Mouse (Mus musculus) myocyte (in vitro differentiated cells): ENCODE measurements around the gene Dapk3.

Experiments used
- E2F4 ChIP-seq: IDR thresholded peaks from one replicate; pipeline ENCODE4 v1.6.1; 2011; ENCODE audit warnings: mild to moderate bottlenecking, control low read depth, moderate library complexity; ENCODE audit not compliant: insufficient read depth
- MAX ChIP-seq: IDR thresholded peaks from one replicate; pipeline ENCODE4 v1.6.1; 2011; ENCODE audit warnings: low read depth, mild to moderate bottlenecking, control low read depth
- MYOD1 ChIP-seq, 3 experiments: IDR thresholded peaks; one replicate each; pipeline ENCODE4 v1.6.1; 2011; ENCODE audit warnings: control low read depth in 2 of 3, low read depth in 2 of 3, mild to moderate bottlenecking in 2 of 3, moderate library complexity in 1 of 3; ENCODE audit not compliant: insufficient read length in 2 of 3, control insufficient read depth in 1 of 3
- MYOG ChIP-seq, 3 experiments: IDR thresholded peaks; one replicate each; pipeline ENCODE4 v1.6.1; 2011; ENCODE audit warnings: control low read depth in 2 of 3, low read depth in 2 of 3, mild to moderate bottlenecking in 2 of 3; ENCODE audit not compliant: insufficient read length in 2 of 3, control insufficient read depth in 1 of 3, insufficient read depth in 1 of 3
- POLR2A ChIP-seq: IDR thresholded peaks from one replicate; pipeline ENCODE4 v1.6.1; 2011; ENCODE audit warnings: low read depth, mild to moderate bottlenecking, control low read depth, moderate library complexity; ENCODE audit not compliant: insufficient read length
- POLR2AphosphoS2 ChIP-seq: IDR thresholded peaks from one replicate; pipeline ENCODE4 v1.6.1; 2011; ENCODE audit warnings: low read depth, control low read depth; ENCODE audit not compliant: insufficient read length
- SRF ChIP-seq: IDR thresholded peaks from one replicate; pipeline ENCODE4 v1.6.1; 2011; ENCODE audit warnings: low read depth; ENCODE audit not compliant: control insufficient read depth, insufficient read length
- TCF12 ChIP-seq: IDR thresholded peaks from one replicate; pipeline ENCODE4 v1.6.1; 2011; ENCODE audit warnings: mild to moderate bottlenecking, control low read depth; ENCODE audit not compliant: poor library complexity, insufficient read depth, severe bottlenecking
- TCF3 ChIP-seq: IDR thresholded peaks from one replicate; pipeline ENCODE4 v1.6.1; 2011; ENCODE audit warnings: low read depth, control low read depth; ENCODE audit not compliant: insufficient read length
- USF1 ChIP-seq: IDR thresholded peaks from one replicate; pipeline ENCODE4 v1.6.1; 2011; ENCODE audit warnings: low read depth, mild to moderate bottlenecking, control low read depth, moderate library complexity

DNA sequence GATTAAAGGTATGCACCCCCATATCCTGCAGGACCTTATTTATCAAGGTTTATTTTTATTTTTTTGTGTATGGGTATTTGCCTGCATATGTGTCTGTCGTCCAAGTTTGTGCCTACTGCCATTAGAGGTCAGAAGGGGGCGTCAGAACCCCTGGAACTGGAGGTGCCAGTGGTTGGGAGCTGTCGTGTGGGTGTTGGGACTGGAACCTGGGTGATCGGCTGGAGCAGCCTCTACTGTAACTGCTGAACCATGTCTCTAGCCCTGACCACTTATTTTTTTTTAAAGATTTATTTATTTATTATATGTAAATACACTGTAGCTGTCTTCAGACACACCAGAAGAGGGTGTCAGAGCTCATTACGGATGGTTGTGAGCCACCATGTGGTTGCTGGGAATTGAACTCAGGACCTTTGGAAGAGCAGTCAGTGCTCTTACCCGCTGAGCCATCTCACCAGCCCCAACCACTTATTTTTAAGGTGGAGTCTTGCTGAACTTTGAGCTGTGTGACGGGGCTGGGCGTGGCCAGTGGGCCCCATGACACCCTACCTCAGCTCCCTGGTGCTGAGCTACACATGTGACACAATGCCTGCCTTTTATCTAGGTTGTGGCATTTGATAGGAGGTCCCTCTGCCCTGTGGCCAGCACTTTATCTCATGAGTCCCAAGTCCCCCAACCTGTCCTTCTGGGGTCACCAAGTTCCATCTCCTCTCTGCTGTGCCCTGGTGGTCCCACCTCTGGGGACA lies 20.3 kb downstream of the Dapk3 start:
- no peak for TF ChIP-seq E2F4
- no peak for TF ChIP-seq USF1
- TF ChIP-seq POLR2A = no peak
- TF ChIP-seq MAX = no peak
- no peak for TF ChIP-seq SRF
- no peak for TF ChIP-seq TCF12
- TF ChIP-seq TCF3 = no peak
- no peak for TF ChIP-seq MYOD1 (IDR thresholded peaks at IDR 0.05; ENCODE audit: control insufficient read depth in 1 of 3, insufficient read length in 2 of 3, low read depth in 2 of 3)
- TF ChIP-seq MYOG (IDR thresholded peaks at IDR 0.05; ENCODE audit: control insufficient read depth in 1 of 3, insufficient read depth in 1 of 3, insufficient read length in 2 of 3, low read depth in 2 of 3) = no peak
- peak; percentile 16 for TF ChIP-seq POLR2AphosphoS2
